Mouse (Mus musculus): ENCODE measurements around the gene Dbx1. TPM values are rescaled to one million over a fixed set of nuclear protein-coding genes. Genes with fewer than 3 reads are reported as not detected.

The Dbx1 gene
- 0.06 TPM in 1 of 2 replicates, not detected in the other for polyA plus RNA-seq (2016; fragmentation: Nextera tagmentation; extraction: Ambion mirVana)

DNA sequence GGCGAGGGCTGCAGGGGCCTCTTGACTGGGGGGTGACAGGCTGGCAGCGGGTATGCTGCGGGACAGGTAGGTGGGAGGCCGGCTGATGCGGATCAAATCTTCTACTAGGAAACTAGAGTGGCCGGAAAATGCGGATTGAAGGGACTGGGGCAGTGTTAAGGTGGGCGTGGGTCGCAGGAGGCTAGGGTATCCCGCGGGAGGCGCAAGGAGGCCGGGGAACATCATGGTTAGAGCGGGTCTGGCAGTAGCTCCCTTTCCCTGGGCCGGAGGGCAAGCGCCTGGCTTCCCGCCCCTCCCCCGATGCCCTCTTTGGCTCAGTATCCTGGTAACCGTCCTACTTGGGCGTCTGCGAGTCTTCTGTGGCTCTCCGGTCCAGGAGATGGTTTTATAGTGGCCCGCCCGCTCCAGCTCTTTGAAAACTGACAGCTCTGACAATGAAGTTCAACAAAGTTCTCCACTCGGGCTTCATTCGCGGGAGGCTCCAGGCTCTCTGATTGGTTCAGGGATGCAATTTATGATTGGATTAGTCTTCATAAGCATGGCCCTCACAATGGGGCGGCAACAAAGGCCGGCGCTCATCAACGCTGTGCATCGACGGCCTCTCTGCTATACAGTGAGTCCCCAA, at the start of gene Dbx1:
TSS of gene Dbx1 (minus strand) at position 359 of the 625 bp plus-strand sequence.
- Histone ChIP-seq H3K27me3 (ENCODE audit: insufficient read depth, poor library complexity, severe bottlenecking) (peaks cover 98% of the 10 kb centered on the region), H3K36me3 (no peaks in the 10 kb centered on the region), H3K9me3 (no peaks in the 10 kb centered on the region), H3K4me3 (no peak within 1 kb of the TSS), H3K27ac (no peak within 1 kb of the TSS), H3K4me1 (peaks cover 23% of the 10 kb centered on the region)
- DNase-seq (ENCODE audit: low spot score), result no peak
- 1% methylated on average over 33 of the region's 33 CpGs for WGBS

DNA sequence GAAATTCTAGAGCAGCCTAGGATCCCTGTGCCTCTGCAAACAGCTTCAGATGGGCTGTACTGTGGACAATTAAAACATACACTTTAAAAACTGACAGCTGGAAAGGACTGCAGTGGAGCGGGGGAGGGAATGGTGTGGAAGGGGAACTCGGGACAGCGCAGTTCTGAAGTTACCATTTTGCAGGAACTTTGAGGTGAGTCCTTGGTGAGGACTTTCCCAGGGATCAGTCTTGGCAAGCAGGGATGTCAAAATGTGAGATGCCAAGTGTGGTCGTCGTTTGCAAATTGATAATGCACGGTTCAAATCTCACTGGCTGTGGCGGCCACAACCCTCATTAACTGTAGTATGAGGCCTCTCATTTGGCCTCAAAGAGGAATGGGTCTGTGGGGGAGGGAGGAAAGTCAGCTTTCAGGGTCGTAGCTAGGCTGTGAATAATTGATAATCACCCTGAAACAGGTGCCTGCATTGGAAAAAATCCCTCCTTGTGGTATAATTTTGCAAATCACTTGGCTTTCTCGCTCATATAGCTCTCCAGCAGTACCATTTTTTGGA, 42.3 kb upstream of the Dbx1 start:
- H3K27me3 ChIP-seq (ENCODE audit: insufficient read depth, poor library complexity, severe bottlenecking), result peaks cover 87% of the 10 kb centered on the region
- no peaks in the 10 kb centered on the region for H3K9me3 ChIP-seq
- H3K36me3 ChIP-seq, result no peaks in the 10 kb centered on the region
- no peak overlapping the region for H3K27ac ChIP-seq
- WGBS, result 8% methylated on average over 9 of the region's 9 CpGs
- no peak overlapping the region for H3K4me3 ChIP-seq
- H3K4me1 ChIP-seq, result peaks cover 5% of the 10 kb centered on the region; the same call in 1 of the 2 replicates
- DNase-seq (ENCODE audit: low spot score), result no peak

DNA sequence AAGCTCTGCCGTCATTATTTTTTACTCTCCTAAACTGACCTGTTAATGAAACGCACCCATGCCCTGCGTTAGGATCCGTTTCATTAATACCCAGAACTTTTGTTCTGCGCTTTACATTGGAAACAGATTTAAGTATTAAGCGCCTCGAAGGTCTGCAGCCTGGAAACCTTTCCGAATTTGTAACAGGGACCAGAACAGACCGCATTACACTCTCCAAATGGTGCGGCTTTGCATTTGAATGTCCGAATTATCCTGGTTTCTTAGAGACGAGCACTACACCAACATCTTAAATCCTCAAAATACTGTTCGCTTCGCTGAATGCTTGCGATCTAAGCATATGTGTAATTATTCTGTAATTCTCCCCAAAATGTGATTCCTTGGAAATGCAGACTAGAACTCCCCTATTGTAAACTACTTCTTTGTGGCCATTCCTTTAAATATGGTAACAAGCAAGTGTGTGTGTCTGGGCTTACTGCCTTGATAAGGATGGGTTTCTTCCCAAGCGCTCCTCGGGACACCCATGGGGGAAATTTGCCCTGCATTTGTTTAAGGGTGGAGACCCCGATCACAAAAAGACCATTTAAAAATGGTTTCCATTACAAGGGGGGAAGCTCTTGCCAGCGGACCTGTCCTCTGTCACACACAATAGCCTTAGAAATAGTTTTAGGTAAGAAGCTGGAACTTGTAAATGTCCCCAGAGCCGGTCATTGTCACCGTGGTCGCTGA, 41.6 kb upstream of the Dbx1 start:
- no peak for DNase-seq (ENCODE audit: low spot score)
- H3K27ac ChIP-seq, result no peak overlapping the region
- peaks cover 81% of the 10 kb centered on the region for H3K27me3 ChIP-seq (ENCODE audit: insufficient read depth, poor library complexity, severe bottlenecking)
- H3K4me1 ChIP-seq, result peaks cover 5% of the 10 kb centered on the region; the same call in 1 of the 2 replicates
- 4% methylated on average over 22 of the region's 22 CpGs for WGBS
- H3K4me3 ChIP-seq, result no peak overlapping the region
- H3K36me3 ChIP-seq, result no peaks in the 10 kb centered on the region
- no peaks in the 10 kb centered on the region for H3K9me3 ChIP-seq

DNA sequence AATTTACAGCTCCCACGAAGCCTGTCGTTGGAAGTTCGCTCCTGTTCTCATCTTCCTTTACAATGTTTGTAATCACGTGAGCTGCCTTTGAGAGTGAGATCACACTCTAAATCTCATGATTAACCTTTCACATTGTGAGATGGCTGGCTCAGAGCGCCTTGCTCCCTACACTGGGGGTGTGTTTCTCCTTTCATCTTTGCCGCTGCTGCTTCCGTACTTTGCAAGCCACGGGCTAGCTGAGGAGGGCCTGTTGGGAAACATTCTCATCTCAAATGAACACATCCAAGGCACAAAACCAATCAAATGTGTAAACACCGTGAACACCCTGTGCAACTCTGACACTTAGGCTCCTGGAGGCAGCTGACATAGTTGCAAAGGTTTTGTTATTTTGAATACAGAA, 40.5 kb upstream of the Dbx1 start:
- Histone ChIP-seq H3K36me3 (no peaks in the 10 kb centered on the region), H3K9me3 (no peaks in the 10 kb centered on the region), H3K4me1 (peaks cover 5% of the 10 kb centered on the region; the same call in 1 of the 2 replicates), H3K4me3 (no peak overlapping the region), H3K27me3 (ENCODE audit: insufficient read depth, poor library complexity, severe bottlenecking) (peaks cover 70% of the 10 kb centered on the region), H3K27ac (no peak overlapping the region)
- WGBS, result 2% methylated on average over 9 of the region's 9 CpGs
- DNase-seq (ENCODE audit: low spot score), result no peak

DNA sequence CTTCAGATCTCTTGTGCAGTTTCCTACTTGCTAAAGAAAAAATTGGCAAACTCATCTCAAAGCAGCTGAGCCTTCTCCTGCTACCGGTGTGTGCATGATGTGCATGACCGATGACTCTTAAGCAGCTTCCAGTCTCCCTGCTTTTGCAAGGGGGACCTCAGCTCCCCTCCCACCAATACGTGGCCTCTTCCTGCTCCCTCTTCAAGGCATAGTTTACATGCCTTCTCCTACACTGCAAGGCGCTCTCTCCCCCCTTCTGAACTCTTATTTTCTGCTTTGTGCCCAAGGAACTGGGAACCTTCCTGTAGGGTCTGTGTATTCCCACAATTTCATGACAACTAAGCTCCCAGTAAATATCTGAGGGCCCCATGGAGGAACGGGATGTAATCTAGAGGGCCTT, 40.0 kb upstream of the Dbx1 start:
- Histone ChIP-seq H3K27me3 (ENCODE audit: insufficient read depth, poor library complexity, severe bottlenecking) (peaks cover 65% of the 10 kb centered on the region), H3K9me3 (no peaks in the 10 kb centered on the region), H3K36me3 (no peaks in the 10 kb centered on the region), H3K27ac (no peak overlapping the region), H3K4me3 (no peak overlapping the region), H3K4me1 (peaks cover 5% of the 10 kb centered on the region; the same call in 1 of the 2 replicates)
- DNase-seq (ENCODE audit: low spot score), result no peak
- 18% methylated on average over 5 of the region's 5 CpGs for WGBS

DNA sequence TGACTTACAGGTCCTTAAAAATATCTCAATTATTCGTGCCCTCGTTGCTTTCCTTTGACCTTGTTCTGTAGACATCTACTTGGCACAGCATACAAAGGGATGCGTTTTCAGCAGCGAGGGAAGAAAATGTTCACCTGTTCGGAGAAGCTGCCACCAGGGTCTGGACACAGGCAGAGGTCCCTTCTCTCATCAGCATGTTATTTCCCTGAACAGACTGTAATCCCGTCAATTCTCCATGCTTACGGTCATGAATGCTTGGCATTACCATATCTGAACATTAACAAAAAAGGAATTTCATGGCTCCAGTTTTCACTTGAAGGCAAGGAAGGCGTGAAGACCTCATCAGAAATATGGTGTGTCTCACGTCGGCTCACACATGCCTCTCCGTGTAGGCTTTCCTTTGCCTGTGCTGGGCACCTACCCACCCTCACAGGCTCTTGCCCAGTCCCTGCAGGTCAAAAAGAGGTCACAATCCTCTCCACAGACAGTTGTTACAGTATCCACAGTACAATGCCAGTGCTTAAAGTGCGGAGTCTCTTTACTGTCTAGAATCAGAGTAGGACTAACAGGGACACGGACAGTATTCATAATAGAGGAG, 31.7 kb upstream of the Dbx1 start:
- DNase-seq (ENCODE audit: low spot score), result no peak
- Histone ChIP-seq H3K27ac (no peak overlapping the region), H3K4me3 (no peak overlapping the region), H3K27me3 (ENCODE audit: insufficient read depth, poor library complexity, severe bottlenecking) (peaks cover 21% of the 10 kb centered on the region), H3K4me1 (no peaks in the 10 kb centered on the region), H3K36me3 (no peaks in the 10 kb centered on the region), H3K9me3 (no peaks in the 10 kb centered on the region)
- 88% methylated on average over 13 of the region's 13 CpGs for WGBS

DNA sequence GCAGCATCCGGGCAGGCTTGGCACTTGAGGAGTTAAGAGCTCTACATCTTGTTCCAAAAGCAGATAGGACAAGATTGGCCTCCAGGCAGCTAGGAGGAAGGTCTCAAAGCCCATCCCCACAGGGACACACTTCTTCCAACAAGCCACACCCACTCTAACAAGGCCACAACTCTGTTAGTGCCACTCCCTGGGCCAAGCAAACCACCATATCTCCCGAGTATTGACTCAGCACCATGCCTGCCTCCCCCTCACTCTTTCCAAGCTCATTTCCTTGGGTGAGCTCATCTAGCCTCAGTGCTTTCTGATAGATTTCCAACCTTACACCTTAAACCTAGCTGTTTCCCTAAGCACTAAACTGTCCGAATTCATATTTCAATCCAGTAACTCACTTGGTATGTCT, 26.9 kb upstream of the Dbx1 start:
- H3K4me3 ChIP-seq, result no peak overlapping the region
- peaks cover 11% of the 10 kb centered on the region for H3K4me1 ChIP-seq
- H3K36me3 ChIP-seq, result no peaks in the 10 kb centered on the region
- no peak for DNase-seq (ENCODE audit: low spot score)
- H3K27ac ChIP-seq, result no peak overlapping the region
- H3K27me3 ChIP-seq (ENCODE audit: insufficient read depth, poor library complexity, severe bottlenecking), result peaks cover 53% of the 10 kb centered on the region
- no peaks in the 10 kb centered on the region for H3K9me3 ChIP-seq
- WGBS, result 65% methylated on average over 3 of the region's 3 CpGs

DNA sequence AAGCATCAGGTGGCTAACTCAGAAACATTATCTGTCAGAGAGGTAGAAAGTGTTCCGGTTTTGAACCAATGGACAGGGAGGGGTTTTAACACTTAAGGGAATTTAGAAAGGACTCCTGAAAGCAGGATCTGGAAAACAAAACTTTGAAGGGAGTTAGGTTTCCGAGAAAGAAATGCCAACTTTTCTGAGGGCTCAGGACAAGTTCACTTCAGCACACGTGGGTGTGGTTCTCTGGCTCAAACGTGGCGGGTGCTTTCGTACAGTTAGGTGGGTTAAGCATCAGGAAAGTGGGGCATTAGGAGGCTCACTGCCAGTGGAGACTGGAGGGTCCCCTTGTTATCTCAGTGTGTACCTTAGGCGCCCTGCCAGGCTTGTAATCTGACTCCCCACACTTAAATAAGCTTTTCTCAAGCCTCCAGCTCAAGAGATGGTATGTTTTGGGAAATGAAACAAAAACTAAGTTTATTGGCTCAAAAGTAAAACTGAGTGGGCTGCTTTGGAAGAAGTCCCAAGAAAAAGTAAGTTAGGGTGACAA, 25.9 kb upstream of the Dbx1 start:
- H3K36me3 ChIP-seq, result no peaks in the 10 kb centered on the region
- no peaks in the 10 kb centered on the region for H3K9me3 ChIP-seq
- H3K4me3 ChIP-seq, result peak overlapping the region; percentile 45; the same call in 1 of the 2 replicates
- 14% methylated on average over 7 of the region's 7 CpGs for WGBS
- no peak for DNase-seq (ENCODE audit: low spot score)
- peaks cover 56% of the 10 kb centered on the region for H3K27me3 ChIP-seq (ENCODE audit: insufficient read depth, poor library complexity, severe bottlenecking)
- peaks cover 11% of the 10 kb centered on the region for H3K4me1 ChIP-seq
- no peak overlapping the region for H3K27ac ChIP-seq

DNA sequence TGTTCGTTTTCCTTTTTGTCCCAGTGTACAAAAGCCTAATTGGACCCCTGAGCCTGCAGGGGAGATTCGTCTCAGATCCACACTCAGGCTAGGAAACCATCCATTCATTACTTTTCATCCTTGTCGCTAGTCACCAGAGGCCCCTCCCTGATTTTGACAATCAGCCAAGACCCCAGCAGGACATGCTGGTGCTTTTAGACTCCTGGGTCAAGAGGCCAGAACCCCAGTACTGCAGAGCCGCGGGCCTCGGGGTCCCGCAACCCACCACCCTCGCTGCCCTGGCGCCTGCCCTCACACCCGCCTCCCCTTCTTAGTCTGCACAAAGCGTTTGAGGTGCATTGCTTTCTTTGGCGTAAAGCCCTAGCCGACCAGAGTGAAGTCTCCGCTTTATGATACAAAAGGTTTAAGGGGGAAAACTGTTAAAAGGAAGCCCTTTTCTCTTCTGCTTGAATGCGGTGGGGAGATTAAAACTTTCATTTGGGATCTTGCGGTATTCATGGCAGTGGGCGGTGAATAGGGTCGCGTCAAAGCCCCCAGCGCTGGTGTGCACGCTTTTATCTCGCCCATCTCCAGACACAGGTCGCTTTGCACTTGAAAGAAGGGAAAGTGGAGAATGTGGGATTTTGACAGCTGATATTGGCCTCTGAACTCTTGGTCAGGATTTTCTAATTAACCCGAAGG, 25.3 kb upstream of the Dbx1 start:
- Histone ChIP-seq H3K4me3 (peak overlapping the region; percentile 45), H3K27me3 (ENCODE audit: insufficient read depth, poor library complexity, severe bottlenecking) (peaks cover 62% of the 10 kb centered on the region), H3K36me3 (no peaks in the 10 kb centered on the region), H3K4me1 (peaks cover 11% of the 10 kb centered on the region), H3K27ac (no peak overlapping the region), H3K9me3 (no peaks in the 10 kb centered on the region)
- 5% methylated on average over 24 of the region's 24 CpGs for WGBS
- DNase-seq (ENCODE audit: low spot score), result no peak

DNA sequence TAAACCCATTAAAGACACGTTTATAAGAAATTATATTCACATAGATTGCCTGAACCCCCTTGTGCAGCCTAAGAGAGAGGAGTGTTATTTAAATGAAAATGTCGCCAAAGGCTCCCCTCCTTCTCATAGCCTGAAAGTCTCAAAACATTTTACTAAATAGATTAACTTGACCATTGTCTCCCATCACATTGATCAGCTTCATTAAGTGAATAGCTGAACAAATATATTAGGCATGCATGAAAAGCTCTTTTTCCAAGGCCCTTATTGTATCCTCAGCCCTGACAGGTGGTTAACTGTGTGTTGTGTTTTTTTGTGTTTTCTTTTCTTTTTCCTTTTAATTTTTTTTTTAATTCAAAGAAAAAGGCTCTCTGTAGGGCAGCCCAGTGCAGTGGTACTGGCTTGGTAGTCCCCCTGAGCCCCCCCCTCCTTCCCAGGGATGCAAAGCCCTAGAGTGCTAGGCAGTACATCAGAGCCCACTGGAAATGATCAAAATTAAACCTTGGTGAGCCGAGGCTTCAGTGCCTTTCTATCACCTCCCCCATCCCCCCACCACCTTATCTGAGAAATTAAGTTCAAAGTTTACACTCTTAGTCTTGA, 4.2 kb upstream of the Dbx1 start:
- Histone ChIP-seq H3K9me3 (no peaks in the 10 kb centered on the region), H3K36me3 (no peaks in the 10 kb centered on the region), H3K4me3 (no peak overlapping the region), H3K4me1 (0 out of 2 replicates have a peak, but pooled peaks cover 4% of the 10 kb centered on the region), H3K27ac (no peak overlapping the region), H3K27me3 (ENCODE audit: insufficient read depth, poor library complexity, severe bottlenecking) (peaks cover 74% of the 10 kb centered on the region)
- no peak for DNase-seq (ENCODE audit: low spot score)
- WGBS, result 20% methylated on average over 3 of the region's 3 CpGs

DNA sequence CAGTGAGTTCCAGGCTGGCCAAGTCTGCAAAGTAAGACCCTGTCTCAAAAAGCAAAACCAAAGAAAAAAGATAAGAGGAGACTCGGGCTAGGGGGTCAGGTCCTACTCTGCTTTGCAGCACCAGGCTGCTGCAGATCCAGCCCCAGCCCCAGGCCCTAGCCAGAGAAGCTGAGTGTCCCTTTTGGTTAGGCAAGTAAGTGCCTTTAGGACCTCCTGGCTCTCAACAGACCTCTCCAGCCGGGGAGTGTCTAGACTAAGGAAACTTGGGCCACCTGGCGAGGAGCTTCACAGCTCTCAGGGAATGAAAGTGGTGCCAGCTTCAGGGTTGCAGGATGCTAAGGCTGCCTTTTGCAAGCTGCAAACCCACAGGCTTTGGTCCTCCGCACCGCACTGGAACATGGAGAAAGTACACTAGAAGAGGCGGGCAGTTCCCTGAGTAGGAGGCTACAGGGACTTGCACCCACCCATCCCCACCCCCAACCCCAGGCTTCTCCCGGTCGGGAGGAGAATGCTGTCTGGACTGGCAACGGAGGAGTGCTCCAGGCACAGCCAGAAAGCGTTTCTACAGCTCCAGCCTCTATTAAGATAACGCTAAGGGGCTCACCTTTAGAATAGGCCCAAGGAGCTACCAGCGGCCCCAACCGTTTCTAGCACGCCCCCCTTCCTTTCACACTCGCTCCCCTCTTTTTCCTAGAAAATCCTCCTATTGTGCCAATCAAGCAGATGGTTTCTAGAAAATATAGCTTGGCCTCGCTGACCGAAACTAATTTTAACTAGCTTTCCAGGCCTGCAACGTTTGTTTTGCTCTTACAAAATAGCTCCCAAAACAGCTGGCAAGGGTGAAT, 3.4 kb upstream of the Dbx1 start:
- WGBS, result 12% methylated on average over 18 of the region's 18 CpGs
- peaks cover 81% of the 10 kb centered on the region for H3K27me3 ChIP-seq (ENCODE audit: insufficient read depth, poor library complexity, severe bottlenecking)
- H3K4me3 ChIP-seq, result no peak overlapping the region
- H3K9me3 ChIP-seq, result no peaks in the 10 kb centered on the region
- no peak for DNase-seq (ENCODE audit: low spot score)
- peaks cover 8% of the 10 kb centered on the region; the same call in 1 of the 2 replicates for H3K4me1 ChIP-seq
- no peak overlapping the region for H3K27ac ChIP-seq
- H3K36me3 ChIP-seq, result no peaks in the 10 kb centered on the region

All from heart, embryonic 10.5 days (tissue).